Mouse (Mus musculus): ENCODE measurements around the gene Slc30a10. TPM values are rescaled to one million over a fixed set of nuclear protein-coding genes. Genes with fewer than 3 reads are reported as not detected.

The Slc30a10 gene
- polyA plus RNA-seq (2016; fragmentation: Nextera tagmentation; extraction: Ambion mirVana): 1.0 and 1.2 TPM in 2 replicates

GRCm38 (mm10) chr1:185454575-185454954 lies at the start of gene Slc30a10:
TSS of gene Slc30a10 (plus strand) at chr1:185454848.
- WGBS: 3% methylated on average over 18 of the region's 18 CpGs
- peaks cover 52% of the 10 kb centered on the region for H3K27me3 ChIP-seq (replicated peaks; ENCODE audit: low read depth, poor library complexity, severe bottlenecking)
- peak within 1 kb of the TSS; percentile 73 for H3K4me3 ChIP-seq
- peak within 1 kb of the TSS; percentile 77 for H3K27ac ChIP-seq (replicated peaks)
- DNase-seq (ENCODE audit: low spot score): peak; percentile 65
- H3K36me3 ChIP-seq (replicated peaks): no peaks in the 10 kb centered on the region
- peaks cover 15% of the 10 kb centered on the region for H3K4me1 ChIP-seq
- no peaks in the 10 kb centered on the region for H3K9me3 ChIP-seq

GRCm38 (mm10) chr1:185405921-185406320 lies 48.7 kb upstream of the Slc30a10 start:
- Histone ChIP-seq H3K9me3 (no peaks in the 10 kb centered on the region), H3K27ac (replicated peaks) (no peak overlapping the region), H3K4me3 (no peak overlapping the region), H3K4me1 (no peaks in the 10 kb centered on the region), H3K27me3 (replicated peaks; ENCODE audit: low read depth, poor library complexity, severe bottlenecking) (no peaks in the 10 kb centered on the region), H3K36me3 (replicated peaks) (peaks cover 94% of the 10 kb centered on the region)
- WGBS: 94% methylated on average over 10 of the region's 10 CpGs
- no peak for DNase-seq (ENCODE audit: low spot score)

GRCm38 (mm10) chr1:185409831-185410230 lies 44.8 kb upstream of the Slc30a10 start:
- Histone ChIP-seq H3K27me3 (replicated peaks; ENCODE audit: low read depth, poor library complexity, severe bottlenecking) (no peaks in the 10 kb centered on the region), H3K9me3 (no peaks in the 10 kb centered on the region), H3K27ac (replicated peaks) (no peak overlapping the region), H3K4me1 (no peaks in the 10 kb centered on the region), H3K4me3 (no peak overlapping the region), H3K36me3 (replicated peaks) (peaks cover 99% of the 10 kb centered on the region)
- WGBS: 84% methylated on average over 3 of the region's 3 CpGs
- DNase-seq (ENCODE audit: low spot score): no peak

GRCm38 (mm10) chr1:185418011-185418410 lies 36.6 kb upstream of the Slc30a10 start:
- 94% methylated on average over 9 of the region's 9 CpGs for WGBS
- Histone ChIP-seq H3K27me3 (replicated peaks; ENCODE audit: low read depth, poor library complexity, severe bottlenecking) (no peaks in the 10 kb centered on the region), H3K9me3 (no peaks in the 10 kb centered on the region), H3K4me3 (no peak overlapping the region), H3K4me1 (no peaks in the 10 kb centered on the region), H3K27ac (replicated peaks) (no peak overlapping the region), H3K36me3 (replicated peaks) (peaks cover 99% of the 10 kb centered on the region)
- no peak for DNase-seq (ENCODE audit: low spot score)

GRCm38 (mm10) chr1:185419805-185420204 lies 34.8 kb upstream of the Slc30a10 start:
- H3K4me3 ChIP-seq: no peak overlapping the region
- H3K9me3 ChIP-seq: no peaks in the 10 kb centered on the region
- H3K36me3 ChIP-seq (replicated peaks): peaks cover 99% of the 10 kb centered on the region
- H3K27ac ChIP-seq (replicated peaks): no peak overlapping the region
- H3K4me1 ChIP-seq: no peaks in the 10 kb centered on the region
- DNase-seq (ENCODE audit: low spot score): no peak
- 93% methylated on average over 5 of the region's 5 CpGs for WGBS
- no peaks in the 10 kb centered on the region for H3K27me3 ChIP-seq (replicated peaks; ENCODE audit: low read depth, poor library complexity, severe bottlenecking)

- no peaks in the 10 kb centered on the region for H3K9me3 ChIP-seq
- H3K27me3 ChIP-seq (replicated peaks; ENCODE audit: low read depth, poor library complexity, severe bottlenecking): no peaks in the 10 kb centered on the region
- peaks cover 100% of the 10 kb centered on the region for H3K36me3 ChIP-seq (replicated peaks)
- no peak for DNase-seq (ENCODE audit: low spot score)
- no peaks in the 10 kb centered on the region for H3K4me1 ChIP-seq
- no peak overlapping the region for H3K27ac ChIP-seq (replicated peaks)
- no peak overlapping the region for H3K4me3 ChIP-seq
- WGBS: 93% methylated on average over 6 of the region's 6 CpGs
Observed at GRCm38 (mm10) chr1:185420776-185421175, 33.9 kb upstream of the Slc30a10 start.

GRCm38 (mm10) chr1:185426583-185426982 lies 28.1 kb upstream of the Slc30a10 start:
- H3K4me1 ChIP-seq: no peaks in the 10 kb centered on the region
- WGBS: 95% methylated on average over 5 of the region's 5 CpGs
- H3K4me3 ChIP-seq: no peak overlapping the region
- H3K9me3 ChIP-seq: no peaks in the 10 kb centered on the region
- peaks cover 91% of the 10 kb centered on the region for H3K36me3 ChIP-seq (replicated peaks)
- no peak for DNase-seq (ENCODE audit: low spot score)
- H3K27ac ChIP-seq (replicated peaks): no peak overlapping the region
- no peaks in the 10 kb centered on the region for H3K27me3 ChIP-seq (replicated peaks; ENCODE audit: low read depth, poor library complexity, severe bottlenecking)

- DNase-seq (ENCODE audit: low spot score): no peak
- no peak overlapping the region for H3K4me3 ChIP-seq
- H3K27me3 ChIP-seq (replicated peaks; ENCODE audit: low read depth, poor library complexity, severe bottlenecking): no peaks in the 10 kb centered on the region
- H3K27ac ChIP-seq (replicated peaks): no peak overlapping the region
- 96% methylated on average over 5 of the region's 5 CpGs for WGBS
- H3K9me3 ChIP-seq: no peaks in the 10 kb centered on the region
- peaks cover 52% of the 10 kb centered on the region for H3K36me3 ChIP-seq (replicated peaks)
- H3K4me1 ChIP-seq: no peaks in the 10 kb centered on the region
Observed at GRCm38 (mm10) chr1:185430488-185430887, 24.2 kb upstream of the Slc30a10 start.

- Histone ChIP-seq H3K4me1 (no peaks in the 10 kb centered on the region), H3K27ac (replicated peaks) (no peak overlapping the region), H3K36me3 (replicated peaks) (peaks cover 42% of the 10 kb centered on the region), H3K4me3 (no peak overlapping the region), H3K9me3 (no peaks in the 10 kb centered on the region), H3K27me3 (replicated peaks; ENCODE audit: low read depth, poor library complexity, severe bottlenecking) (no peaks in the 10 kb centered on the region)
- no peak for DNase-seq (ENCODE audit: low spot score)
- 83% methylated on average over 6 of the region's 6 CpGs for WGBS
Observed at GRCm38 (mm10) chr1:185431245-185431997, 23.2 kb upstream of the Slc30a10 start.

GRCm38 (mm10) chr1:185431998-185432317 lies 22.7 kb upstream of the Slc30a10 start:
- Histone ChIP-seq H3K4me3 (no peak overlapping the region), H3K27ac (replicated peaks) (no peak overlapping the region), H3K4me1 (no peaks in the 10 kb centered on the region), H3K9me3 (no peaks in the 10 kb centered on the region), H3K27me3 (replicated peaks; ENCODE audit: low read depth, poor library complexity, severe bottlenecking) (no peaks in the 10 kb centered on the region), H3K36me3 (replicated peaks) (peaks cover 37% of the 10 kb centered on the region)
- 82% methylated on average over 13 of the region's 13 CpGs for WGBS
- no peak for DNase-seq (ENCODE audit: low spot score)

GRCm38 (mm10) chr1:185433112-185433511 lies 21.5 kb upstream of the Slc30a10 start:
- WGBS: 83% methylated on average over 6 of the region's 6 CpGs

GRCm38 (mm10) chr1:185438841-185439580 lies 15.6 kb upstream of the Slc30a10 start:
- H3K9me3 ChIP-seq: no peaks in the 10 kb centered on the region
- DNase-seq (ENCODE audit: low spot score): no peak
- H3K4me3 ChIP-seq: no peak overlapping the region
- H3K27me3 ChIP-seq (replicated peaks; ENCODE audit: low read depth, poor library complexity, severe bottlenecking): no peaks in the 10 kb centered on the region
- peaks cover 8% of the 10 kb centered on the region for H3K4me1 ChIP-seq
- WGBS: 75% methylated on average over 9 of the region's 9 CpGs
- no peak overlapping the region for H3K27ac ChIP-seq (replicated peaks)
- H3K36me3 ChIP-seq (replicated peaks): no peaks in the 10 kb centered on the region

More at GRCm38 (mm10) chr1:185433112-185433511, 21.5 kb upstream of the Slc30a10 start:
- H3K36me3 ChIP-seq (replicated peaks): peaks cover 25% of the 10 kb centered on the region
- no peaks in the 10 kb centered on the region for H3K27me3 ChIP-seq (replicated peaks; ENCODE audit: low read depth, poor library complexity, severe bottlenecking)
- H3K27ac ChIP-seq (replicated peaks): no peak overlapping the region
- no peak for DNase-seq (ENCODE audit: low spot score)
- no peaks in the 10 kb centered on the region for H3K4me1 ChIP-seq
- H3K9me3 ChIP-seq: no peaks in the 10 kb centered on the region
- H3K4me3 ChIP-seq: no peak overlapping the region

Data from embryonic facial prominence, embryonic 10.5 days (tissue).